Mouse (Mus musculus) cerebral cortex, adult 2 months (tissue): ENCODE measurements around the gene Rnf216.

Experiments used
- WGBS: fragments of 180-500 bp; shearing (Covaris S2); methylation state at CpG from one replicate; pipeline ENCODE4 v1.1.7; 2018; 5-methylcytosine and 5-hydroxymethylcytosine counted together

The Rnf216 gene

GRCm38 (mm10) chr5:142958464-142958863 is 154.3 kb downstream of the Rnf216 start:
- WGBS: 96% methylated on average over 14 of the region's 14 CpGs

GRCm38 (mm10) chr5:142956956-142957703 is 155.7 kb downstream of the Rnf216 start:
- 71% methylated on average over 6 of the region's 6 CpGs for WGBS

GRCm38 (mm10) chr5:142953641-142954040 is 159.2 kb downstream of the Rnf216 start:
- 81% methylated on average over 3 of the region's 3 CpGs for WGBS

- 63% methylated on average over 6 of the region's 6 CpGs for whole genome bisulfite sequencing
These were observed 162.4 kb downstream of the Rnf216 start for GRCm38 (mm10) chr5:142950405-142950804.

GRCm38 (mm10) chr5:142949580-142949979 is 163.2 kb downstream of the Rnf216 start:
- 75% methylated on average over 6 of the region's 6 CpGs for WGBS

- 92% methylated on average over 7 of the region's 7 CpGs for WGBS
These were observed 165.3 kb downstream of the Rnf216 start for GRCm38 (mm10) chr5:142947460-142947859.

- 71% methylated on average over 8 of the region's 8 CpGs for WGBS
These were observed 167.7 kb downstream of the Rnf216 start for GRCm38 (mm10) chr5:142944979-142945682.
